Mouse (Mus musculus) lung, postnatal 0 days (tissue): ENCODE measurements around the gene Skap1. TPM values are rescaled to one million over a fixed set of nuclear protein-coding genes. Genes with fewer than 3 reads are reported as not detected.

ENCODE experiments used
- ATAC-seq: fragments of 200-750 bp; cut with Nextera tagmentation; 2 replicates; pipeline ENCODE4 v1.8.0; 2017; ENCODE audit warnings: moderate library complexity
- DNase-seq: peaks from one replicate; pipeline ENCODE4 v3.0.0-alpha.2; 2016; ENCODE audit warnings: low spot score
- H3K27ac ChIP-seq: fragments of 300-500 bp; sonication (generic); 2 replicates; pipeline ENCODE4 v1.5.1; 2014; ENCODE audit warnings: antibody characterized with exemption, mild to moderate bottlenecking, low read length, mixed read lengths
- H3K27me3 ChIP-seq: fragments of 300-500 bp; sonication (generic); replicated peaks from 2 replicates; pipeline ENCODE4 v1.6.1; 2014; ENCODE audit warnings: low read length, mixed read lengths; ENCODE audit not compliant: insufficient read depth
- H3K36me3 ChIP-seq: fragments of 300-500 bp; sonication (generic); 2 replicates; pipeline ENCODE4 v1.6.1; 2014; ENCODE audit warnings: low read length, mixed read lengths; ENCODE audit not compliant: insufficient read depth
- H3K4me1 ChIP-seq: fragments of 300-500 bp; sonication (generic); 2 replicates; pipeline ENCODE4 v1.6.1; 2014; ENCODE audit warnings: antibody characterized with exemption, low read depth, low read length, mixed read lengths; ENCODE audit not compliant: insufficient read depth
- H3K4me2 ChIP-seq: fragments of 300-500 bp; sonication (generic); replicated peaks from 2 replicates; pipeline ENCODE4 v1.6.1; 2014; ENCODE audit warnings: low read depth, mild to moderate bottlenecking, low read length, moderate library complexity, mixed read lengths
- H3K4me3 ChIP-seq: fragments of 300-500 bp; sonication (generic); 2 replicates; pipeline ENCODE4 v1.5.1; 2014; ENCODE audit warnings: low read depth, low read length
- H3K9ac ChIP-seq: fragments of 300-500 bp; sonication (generic); replicated peaks from 2 replicates; pipeline ENCODE4 v1.6.1; 2014; ENCODE audit warnings: low read depth, mild to moderate bottlenecking
- H3K9me3 ChIP-seq: fragments of 300-500 bp; sonication (generic); 2 replicates; pipeline ENCODE4 v1.6.1; 2016; ENCODE audit warnings: low read length, mixed read lengths
- CTCF ChIP-seq: IDR thresholded peaks from 2 replicates; pipeline ENCODE4 v1.5.1; 2016; ENCODE audit warnings: antibody characterized with exemption, mild to moderate bottlenecking
- EP300 ChIP-seq: IDR thresholded peaks from 2 replicates; pipeline ENCODE4 v1.6.1; 2016; ENCODE audit warnings: antibody characterized with exemption, mild to moderate bottlenecking, control low read depth
- WGBS: fragments of 180-500 bp; shearing (Covaris S2); extraction: QIAGEN DNeasy Blood & Tissue Kit; methylation state at CpG from one replicate; pipeline ENCODE4 v1.1.7; 2014; 5-methylcytosine and 5-hydroxymethylcytosine counted together
- polyA plus RNA-seq: library from polyadenylated mRNA; unstranded; fragments of >200 nt; fragmentation: Nextera tagmentation; extraction: Ambion mirVana; gene quantifications from 2 replicates; pipeline ENCODE4 v1.2.1, GENCODE M21; 2015

Gene Skap1
- polyA plus RNA-seq, 1 experiment from 2014 or later = 0.73 TPM

GRCm38 (mm10) chr11:96729462-96729861 lies 265.1 kb downstream of the Skap1 start:
- no peak overlapping the region for H3K27ac ChIP-seq
- WGBS = 44% methylated on average over 9 of the region's 9 CpGs
- ATAC-seq (no peak), DNase-seq (no peak)
- no peak overlapping the region for H3K4me3 ChIP-seq
- no peaks in the 10 kb centered on the region; the same call in 1 of the 2 replicates for H3K4me1 ChIP-seq
- no peaks in the 10 kb centered on the region for H3K9me3 ChIP-seq
- H3K4me2 ChIP-seq = no peak overlapping the region
- TF ChIP-seq EP300 = no peak
- TF ChIP-seq CTCF = peak; percentile 35
- no peaks in the 10 kb centered on the region for H3K27me3 ChIP-seq
- no peaks in the 10 kb centered on the region for H3K36me3 ChIP-seq
- H3K9ac ChIP-seq = no peak overlapping the region

GRCm38 (mm10) chr11:96730327-96730726 lies 265.9 kb downstream of the Skap1 start:
- ATAC-seq (no peak), DNase-seq (no peak)
- TF ChIP-seq EP300 (no peak), CTCF (no peak)
- no peak overlapping the region for H3K9ac ChIP-seq
- H3K9me3 ChIP-seq = no peaks in the 10 kb centered on the region
- H3K27ac ChIP-seq = no peak overlapping the region
- no peaks in the 10 kb centered on the region for H3K36me3 ChIP-seq
- no peak overlapping the region for H3K4me3 ChIP-seq
- H3K4me2 ChIP-seq = no peak overlapping the region
- no peaks in the 10 kb centered on the region; the same call in 1 of the 2 replicates for H3K4me1 ChIP-seq
- 65% methylated on average over 5 of the region's 5 CpGs for WGBS
- H3K27me3 ChIP-seq = no peaks in the 10 kb centered on the region

GRCm38 (mm10) chr11:96732657-96733056 lies 268.3 kb downstream of the Skap1 start:
- Histone ChIP-seq H3K4me2 (no peak overlapping the region), H3K9me3 (no peaks in the 10 kb centered on the region), H3K9ac (no peak overlapping the region), H3K4me3 (no peak overlapping the region), H3K27me3 (no peaks in the 10 kb centered on the region), H3K27ac (no peak overlapping the region), H3K4me1 (no peaks in the 10 kb centered on the region; the same call in 1 of the 2 replicates), H3K36me3 (no peaks in the 10 kb centered on the region)
- no peak for ATAC-seq
- peak; percentile 32 for DNase-seq
- WGBS = 38% methylated on average over 4 of the region's 4 CpGs
- TF ChIP-seq EP300 = no peak

- H3K9me3 ChIP-seq = no peaks in the 10 kb centered on the region
- peak overlapping the region; percentile 54 for H3K27ac ChIP-seq
- peaks cover under 1% of the 10 kb centered on the region; the same call in 1 of the 2 replicates for H3K27me3 ChIP-seq
- peak; percentile 81 for ATAC-seq
- H3K9ac ChIP-seq = no peak overlapping the region
- peak; percentile 78 for DNase-seq
- peak overlapping the region; percentile 46 for H3K4me2 ChIP-seq
- no peaks in the 10 kb centered on the region for H3K36me3 ChIP-seq
- peak overlapping the region; percentile 19; the same call in 1 of the 2 replicates for H3K4me3 ChIP-seq
- 1% methylated on average over 19 of the region's 19 CpGs for WGBS
- no peaks in the 10 kb centered on the region; the same call in 1 of the 2 replicates for H3K4me1 ChIP-seq
- no peak for TF ChIP-seq EP300
- TF ChIP-seq CTCF = peak; percentile 71
Measured at GRCm38 (mm10) chr11:96735908-96736307, 271.5 kb downstream of the Skap1 start.

- Histone ChIP-seq H3K4me1 (no peaks in the 10 kb centered on the region; the same call in 1 of the 2 replicates), H3K27ac (peak overlapping the region; percentile 54), H3K4me3 (peak overlapping the region; percentile 19; the same call in 1 of the 2 replicates), H3K9me3 (no peaks in the 10 kb centered on the region), H3K4me2 (peak overlapping the region; percentile 46), H3K9ac (no peak overlapping the region), H3K36me3 (no peaks in the 10 kb centered on the region), H3K27me3 (peaks cover 5% of the 10 kb centered on the region; the same call in 1 of the 2 replicates)
- TF ChIP-seq EP300 = peak; percentile 99
- no peak for TF ChIP-seq CTCF
- WGBS = 15% methylated on average over 11 of the region's 11 CpGs
- peak; percentile 97 for ATAC-seq
- peak; percentile 83 for DNase-seq
Measured at GRCm38 (mm10) chr11:96736361-96736760, 272.0 kb downstream of the Skap1 start.

GRCm38 (mm10) chr11:96737673-96738471 lies 273.5 kb downstream of the Skap1 start:
- no peaks in the 10 kb centered on the region; the same call in 1 of the 2 replicates for H3K4me1 ChIP-seq
- 67% methylated on average over 14 of the region's 14 CpGs for WGBS
- no peak for ATAC-seq
- no peak overlapping the region for H3K27ac ChIP-seq
- peak; percentile 45 for DNase-seq
- no peaks in the 10 kb centered on the region for H3K36me3 ChIP-seq
- H3K9me3 ChIP-seq = no peaks in the 10 kb centered on the region
- H3K9ac ChIP-seq = no peak overlapping the region
- H3K4me2 ChIP-seq = no peak overlapping the region
- peak; percentile 24; the same call in 1 of the 2 replicates for TF ChIP-seq CTCF
- no peak for TF ChIP-seq EP300
- peaks cover 7% of the 10 kb centered on the region; the same call in 1 of the 2 replicates for H3K27me3 ChIP-seq
- no peak overlapping the region for H3K4me3 ChIP-seq
